Mouse (Mus musculus) CD8-positive naive resting alpha-beta T cell, adult 2 months (primary cell): ENCODE measurements around the gene Olfr723.
"Not testable (repeated sequence)": the region's sequence is repeated elsewhere in the genome, so short reads cannot be mapped to it uniquely, and the experiment has no call there.

Experiments used
- DNase-seq, 2 experiments: peaks; one replicate each; pipeline ENCODE4 v3.0.0; 2022; ENCODE audit warnings: low read depth in 2 of 2, low spot score in 2 of 2

Olfr723 gene

GRCm38 (mm10) chr14:49931687-49932086, at the start of gene Olfr723:
TSS of gene Olfr723 (minus strand) at chr14:49931787.
- not testable (repeated sequence) for DNase-seq

GRCm38 (mm10) chr14:49963174-49963573, 31.6 kb upstream of the Olfr723 start, which contains the start of gene Olfr724:
TSS of gene Olfr724 (minus strand) at chr14:49963274.
- DNase-seq, result not testable (repeated sequence)

- DNase-seq, result no peak
Measured at GRCm38 (mm10) chr14:49955890-49956289, 24.3 kb upstream of the Olfr723 start.

GRCm38 (mm10) chr14:49901899-49902298, 29.7 kb downstream of the Olfr723 start, which contains the start of gene Olfr722:
TSS of gene Olfr722 (minus strand) at chr14:49901999.
- no peak for DNase-seq
